Mouse (Mus musculus): ENCODE data around the gene Farp1. TPM values are rescaled to one million over a fixed set of nuclear protein-coding genes. Genes with fewer than 3 reads are reported as not detected.

Gene Farp1
- total and polyA plus RNA-seq, 3 experiments: 6.4 to 11.1 (median 10.9) TPM

DNA sequence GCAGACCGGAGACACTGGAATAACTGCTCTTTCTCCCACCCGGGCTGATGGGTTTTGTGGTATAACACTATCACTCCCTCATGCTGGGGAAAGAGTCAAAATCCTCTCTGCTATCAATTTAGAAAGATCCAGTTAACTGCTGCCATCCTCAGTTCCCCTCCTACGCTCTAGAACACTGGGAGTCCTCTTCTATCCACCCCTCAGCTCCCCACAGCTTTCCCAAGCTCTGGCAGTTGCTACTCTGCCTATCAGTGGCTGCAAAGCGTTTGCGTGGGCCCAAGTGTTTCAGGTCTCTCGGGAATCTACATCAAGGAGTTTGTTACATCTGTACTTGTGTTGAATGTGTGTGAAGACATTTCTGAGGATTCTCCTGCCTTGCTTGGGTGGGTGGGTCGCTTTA is 287.6 kb downstream of the Farp1 start:
- H3K27me3 ChIP-seq (ENCODE audit: control insufficient read depth, insufficient read depth, low read length): no peaks in the 10 kb centered on the region
- peaks cover 16% of the 10 kb centered on the region for H3K79me2 ChIP-seq (replicated peaks; ENCODE audit: control insufficient read depth, insufficient read depth, low read length)
- H3K4me1 ChIP-seq (ENCODE audit: control insufficient read depth, insufficient read depth, low read length): peaks cover 26% of the 10 kb centered on the region
- DNase-seq: no peak
- WGBS: 62% methylated on average over 7 of the region's 7 CpGs
- no peak overlapping the region for H3K9ac ChIP-seq (ENCODE audit: low read depth, low read length)
- H3K27ac ChIP-seq: no peak overlapping the region
- H3K4me3 ChIP-seq: no peak overlapping the region
- H3K36me3 ChIP-seq (ENCODE audit: control insufficient read depth, insufficient read depth, low read length): no peaks in the 10 kb centered on the region; the same call in none of the 2 replicates
- no peak for TF ChIP-seq POLR2A (IDR thresholded peaks at IDR 0.05; ENCODE audit: insufficient read depth, low read depth, low read length)
- no peak for TF ChIP-seq CTCF (IDR thresholded peaks at IDR 0.05)
- TF ChIP-seq EP300 (IDR thresholded peaks at IDR 0.05; ENCODE audit: insufficient read depth, low read depth, low read length): no peak
- intact Hi-C loops (cut with DNase I): no loop called here

DNA sequence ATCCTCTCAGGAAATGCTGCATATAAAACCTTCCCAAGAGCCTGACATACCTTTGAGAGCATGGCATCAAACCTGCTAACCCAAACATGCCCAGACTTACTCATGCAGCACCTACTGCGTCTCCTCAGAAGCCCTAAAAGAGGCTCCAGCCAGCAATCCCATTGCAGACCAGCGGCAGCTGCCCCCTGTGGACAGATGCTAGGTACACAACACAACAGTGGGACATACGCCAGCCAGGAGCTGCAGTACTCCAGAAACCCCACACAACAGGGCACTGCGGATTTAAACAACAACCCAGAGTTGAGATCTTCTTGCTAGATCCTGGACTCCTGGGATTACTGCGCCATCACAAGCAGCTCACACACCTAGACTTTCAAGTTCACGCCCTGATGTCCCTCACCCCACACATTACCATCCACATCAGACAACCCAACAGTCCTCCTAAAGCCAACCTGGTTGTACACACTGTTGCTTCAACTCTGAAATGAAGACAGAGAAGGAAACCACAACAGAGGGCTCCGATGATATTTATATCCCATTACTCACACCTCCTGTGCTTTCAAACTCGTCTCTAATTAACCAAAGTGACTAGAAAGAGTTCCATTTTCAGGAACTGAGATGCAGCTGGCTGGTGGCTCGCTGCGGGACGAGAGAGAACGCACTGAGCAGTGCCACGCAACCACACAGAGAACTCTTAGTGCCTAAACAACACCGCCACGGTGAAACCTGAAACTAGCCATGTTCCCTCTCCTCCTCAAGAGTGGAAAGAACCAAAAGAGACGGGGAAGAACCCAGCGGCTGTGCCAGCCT is 289.7 kb downstream of the Farp1 start:
- H3K79me2 ChIP-seq (replicated peaks; ENCODE audit: control insufficient read depth, insufficient read depth, low read length): peaks cover 21% of the 10 kb centered on the region
- no peak overlapping the region for H3K27ac ChIP-seq
- H3K4me3 ChIP-seq: no peak overlapping the region
- peaks cover 25% of the 10 kb centered on the region for H3K4me1 ChIP-seq (ENCODE audit: control insufficient read depth, insufficient read depth, low read length)
- DNase-seq: no peak
- WGBS: 66% methylated on average over 17 of the region's 17 CpGs
- no peaks in the 10 kb centered on the region for H3K27me3 ChIP-seq (ENCODE audit: control insufficient read depth, insufficient read depth, low read length)
- no peaks in the 10 kb centered on the region; the same call in none of the 2 replicates for H3K36me3 ChIP-seq (ENCODE audit: control insufficient read depth, insufficient read depth, low read length)
- no peak overlapping the region for H3K9ac ChIP-seq (ENCODE audit: low read depth, low read length)
- 0 out of 2 replicates have a peak, but pooled peaks have one; percentile 7 for TF ChIP-seq CTCF (IDR thresholded peaks at IDR 0.05)
- TF ChIP-seq POLR2A (IDR thresholded peaks at IDR 0.05; ENCODE audit: insufficient read depth, low read depth, low read length): no peak
- TF ChIP-seq EP300 (IDR thresholded peaks at IDR 0.05; ENCODE audit: insufficient read depth, low read depth, low read length): no peak
- intact Hi-C loops (cut with DNase I): loop anchor here (5.0 kb wide), 1 partner anchor 42 kb away; no protein-coding TSS in a partner anchor

DNA sequence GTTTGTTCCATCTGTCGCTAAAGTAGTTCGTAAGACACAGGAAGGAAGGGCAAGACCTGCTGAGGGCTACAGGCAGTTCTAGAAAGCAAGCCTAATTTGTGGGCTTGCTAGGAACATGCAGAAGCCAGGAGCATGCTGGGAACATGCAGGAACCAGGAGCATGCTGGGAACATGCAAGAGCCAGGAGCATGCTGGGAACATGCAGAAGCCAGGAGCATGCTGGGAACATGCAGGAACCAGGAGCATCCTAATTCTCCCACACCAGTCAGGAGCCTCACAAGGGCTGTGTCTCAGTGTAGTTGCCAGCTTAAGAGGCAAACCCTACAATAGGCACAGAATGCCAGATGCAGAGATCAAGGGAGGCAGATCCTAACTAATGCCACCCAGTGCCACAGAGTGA is 291.4 kb downstream of the Farp1 start:
- 38% methylated on average over 2 of the region's 2 CpGs for WGBS
- TF ChIP-seq POLR2A (IDR thresholded peaks at IDR 0.05; ENCODE audit: insufficient read depth, low read depth, low read length) (no peak), EP300 (IDR thresholded peaks at IDR 0.05; ENCODE audit: insufficient read depth, low read depth, low read length) (no peak)
- peaks cover 30% of the 10 kb centered on the region for H3K4me1 ChIP-seq (ENCODE audit: control insufficient read depth, insufficient read depth, low read length)

DNA sequence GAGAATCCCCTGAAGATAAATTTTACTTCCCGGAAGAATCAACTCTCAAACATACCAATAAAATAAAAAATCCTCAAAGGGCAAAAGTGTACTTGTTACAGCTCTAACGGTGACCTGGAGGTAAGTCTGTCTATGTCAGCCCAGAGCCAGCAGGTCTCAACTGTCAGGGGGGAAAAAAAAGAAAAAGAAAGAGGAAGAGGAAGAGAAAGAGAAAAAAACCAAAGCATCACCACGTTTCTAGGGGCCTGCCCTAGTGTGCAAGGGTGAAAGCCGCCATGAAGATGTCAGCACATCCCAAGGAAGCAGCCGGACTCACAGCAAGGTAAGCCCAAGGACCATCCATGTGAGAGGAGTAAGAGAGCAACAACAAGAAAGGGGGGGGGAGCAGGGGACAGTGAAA is 293.9 kb downstream of the Farp1 start:
- WGBS: 69% methylated on average over 5 of the region's 5 CpGs
- DNase-seq: no peak
- no peak overlapping the region for H3K9ac ChIP-seq (ENCODE audit: low read depth, low read length)
- peaks cover 30% of the 10 kb centered on the region for H3K79me2 ChIP-seq (replicated peaks; ENCODE audit: control insufficient read depth, insufficient read depth, low read length)
- intact Hi-C loops (cut with DNase I): loop anchor here (5.0 kb wide), 1 partner anchor 47 kb away; no protein-coding TSS in a partner anchor
- TF ChIP-seq POLR2A (IDR thresholded peaks at IDR 0.05; ENCODE audit: insufficient read depth, low read depth, low read length) (no peak), CTCF (IDR thresholded peaks at IDR 0.05) (no peak), EP300 (IDR thresholded peaks at IDR 0.05; ENCODE audit: insufficient read depth, low read depth, low read length) (no peak)
- H3K27ac ChIP-seq: no peak overlapping the region
- H3K27me3 ChIP-seq (ENCODE audit: control insufficient read depth, insufficient read depth, low read length): no peaks in the 10 kb centered on the region
- peaks cover 24% of the 10 kb centered on the region for H3K4me1 ChIP-seq (ENCODE audit: control insufficient read depth, insufficient read depth, low read length)
- H3K4me3 ChIP-seq: no peak overlapping the region
- H3K36me3 ChIP-seq (ENCODE audit: control insufficient read depth, insufficient read depth, low read length): peaks cover 6% of the 10 kb centered on the region

More for the DNA sequence above, 291.4 kb downstream of the Farp1 start:
- intact Hi-C loops (cut with DNase I): loop anchor here (5.0 kb wide), 1 partner anchor 44 kb away; no protein-coding TSS in a partner anchor
- no peak for DNase-seq
- no peaks in the 10 kb centered on the region for H3K27me3 ChIP-seq (ENCODE audit: control insufficient read depth, insufficient read depth, low read length)
- no peak overlapping the region for H3K27ac ChIP-seq
- H3K36me3 ChIP-seq (ENCODE audit: control insufficient read depth, insufficient read depth, low read length): peaks cover 6% of the 10 kb centered on the region
- H3K4me3 ChIP-seq: no peak overlapping the region
- H3K9ac ChIP-seq (ENCODE audit: low read depth, low read length): no peak overlapping the region
- H3K79me2 ChIP-seq (replicated peaks; ENCODE audit: control insufficient read depth, insufficient read depth, low read length): peaks cover 27% of the 10 kb centered on the region

DNA sequence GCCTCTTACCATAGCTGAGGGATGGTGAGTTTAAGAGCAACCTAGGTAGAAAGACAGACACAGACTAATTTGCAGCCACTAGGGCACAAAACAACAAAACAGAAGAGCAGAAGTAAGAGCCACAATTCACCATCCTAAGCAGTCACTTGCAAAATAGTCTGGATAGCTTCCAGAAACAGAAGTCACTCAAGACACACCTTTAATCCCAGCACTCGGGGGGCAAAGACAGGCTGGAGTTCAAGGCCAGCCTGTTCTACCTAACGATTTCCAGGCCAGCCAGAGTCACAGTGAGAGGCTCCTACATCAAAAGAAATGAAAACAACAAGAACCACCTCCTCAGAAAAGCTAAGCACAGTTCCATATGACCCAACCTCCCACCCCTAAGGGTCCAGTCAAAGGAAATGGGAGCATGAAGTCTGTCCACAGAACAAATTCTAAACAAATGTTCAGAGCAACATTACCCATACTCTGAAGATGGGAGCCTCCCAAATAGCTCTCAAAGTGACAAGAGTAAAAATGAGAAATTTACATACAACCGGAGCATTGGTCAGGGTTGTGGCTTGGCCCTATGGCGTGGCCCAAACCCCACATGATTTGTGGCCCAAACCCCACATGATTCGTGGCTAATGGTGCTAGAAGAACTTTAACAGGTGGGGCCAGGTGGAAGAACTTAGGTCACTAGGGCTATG is 294.5 kb downstream of the Farp1 start:
- TF ChIP-seq EP300 (IDR thresholded peaks at IDR 0.05; ENCODE audit: insufficient read depth, low read depth, low read length): no peak
- no peak for TF ChIP-seq POLR2A (IDR thresholded peaks at IDR 0.05; ENCODE audit: insufficient read depth, low read depth, low read length)
- TF ChIP-seq CTCF (IDR thresholded peaks at IDR 0.05): no peak
- Histone ChIP-seq H3K36me3 (ENCODE audit: control insufficient read depth, insufficient read depth, low read length) (peaks cover 6% of the 10 kb centered on the region), H3K4me1 (ENCODE audit: control insufficient read depth, insufficient read depth, low read length) (peaks cover 24% of the 10 kb centered on the region), H3K4me3 (no peak overlapping the region), H3K79me2 (replicated peaks; ENCODE audit: control insufficient read depth, insufficient read depth, low read length) (peaks cover 29% of the 10 kb centered on the region), H3K27me3 (ENCODE audit: control insufficient read depth, insufficient read depth, low read length) (no peaks in the 10 kb centered on the region), H3K27ac (no peak overlapping the region), H3K9ac (ENCODE audit: low read depth, low read length) (no peak overlapping the region)
- DNase-seq: no peak
- intact Hi-C loops (cut with DNase I): loop anchor here (5.0 kb wide), 1 partner anchor 47 kb away; no protein-coding TSS in a partner anchor
- 65% methylated on average over 5 of the region's 5 CpGs for WGBS

DNA sequence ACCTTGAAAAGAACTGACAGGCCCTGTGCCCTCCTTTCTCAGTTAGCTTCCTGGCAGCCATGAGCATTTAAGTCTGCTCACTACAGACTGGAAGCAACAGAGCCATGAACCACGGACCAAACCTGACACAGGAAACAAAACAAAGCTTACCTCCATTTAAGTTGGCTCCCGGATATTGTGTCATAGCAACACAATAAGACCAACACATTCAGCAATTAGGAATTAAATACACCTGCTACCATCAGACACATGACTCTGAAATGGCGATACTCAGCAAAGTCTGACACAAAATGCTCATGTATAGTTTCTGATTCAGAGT is 295.0 kb downstream of the Farp1 start:
- H3K27ac ChIP-seq: no peak overlapping the region
- intact Hi-C loops (cut with DNase I): no loop called here
- DNase-seq: no peak
- no peak overlapping the region for H3K4me3 ChIP-seq
- no peak overlapping the region for H3K9ac ChIP-seq (ENCODE audit: low read depth, low read length)
- WGBS: 53% methylated on average over 3 of the region's 3 CpGs
- H3K36me3 ChIP-seq (ENCODE audit: control insufficient read depth, insufficient read depth, low read length): peaks cover 6% of the 10 kb centered on the region
- no peaks in the 10 kb centered on the region for H3K27me3 ChIP-seq (ENCODE audit: control insufficient read depth, insufficient read depth, low read length)
- TF ChIP-seq POLR2A (IDR thresholded peaks at IDR 0.05; ENCODE audit: insufficient read depth, low read depth, low read length) (no peak), CTCF (IDR thresholded peaks at IDR 0.05) (no peak), EP300 (IDR thresholded peaks at IDR 0.05; ENCODE audit: insufficient read depth, low read depth, low read length) (no peak)
- H3K79me2 ChIP-seq (replicated peaks; ENCODE audit: control insufficient read depth, insufficient read depth, low read length): peaks cover 29% of the 10 kb centered on the region
- H3K4me1 ChIP-seq (ENCODE audit: control insufficient read depth, insufficient read depth, low read length): peaks cover 20% of the 10 kb centered on the region

Other genes starting within 250 kb of the Farp1 start
- gene Ipo5, start 124.0 kb upstream of the Farp1 start, total RNA-seq (2021): 100 to 1,000 TPM in 1 of 2 experiments, 10 to 100 TPM in 1; 98.0 to 119 TPM
- gene Ipo5, start 124.0 kb upstream of the Farp1 start, polyA plus RNA-seq (2012; rRNA removed): 35.5 and 74.4 TPM in 2 replicates

Measured in heart, adult 2 months (tissue).